Mouse (Mus musculus) testis, adult 2 months (tissue): ENCODE results near the gene Med11. TPM values are rescaled to one million over a fixed set of nuclear protein-coding genes. Genes with fewer than 3 reads are reported as not detected.

ENCODE experiments used
- H3K27ac ChIP-seq: fragments of 200-500 bp; 2 replicates; pipeline ENCODE4 v1.5.1; 2012; ENCODE audit warnings: low read depth, low read length; ENCODE audit not compliant: control insufficient read depth, insufficient read depth
- H3K27me3 ChIP-seq: fragments of 200-500 bp; 2 replicates; pipeline ENCODE4 v1.6.1; 2012; ENCODE audit warnings: mild to moderate bottlenecking, low read length, moderate library complexity; ENCODE audit not compliant: control insufficient read depth, insufficient read depth
- H3K36me3 ChIP-seq: fragments of 200-500 bp; 2 replicates; pipeline ENCODE4 v1.6.1; 2012; ENCODE audit warnings: mild to moderate bottlenecking, low read length; ENCODE audit not compliant: control insufficient read depth, insufficient read depth
- H3K4me1 ChIP-seq: fragments of 200-500 bp; 2 replicates; pipeline ENCODE4 v1.6.1; 2012; ENCODE audit warnings: low read length; ENCODE audit not compliant: control insufficient read depth, insufficient read depth
- H3K4me3 ChIP-seq: fragments of 200-500 bp; 2 replicates; pipeline ENCODE4 v1.5.1; 2012; ENCODE audit warnings: low read depth, mild to moderate bottlenecking, low read length, moderate library complexity, mixed read lengths; ENCODE audit not compliant: control insufficient read depth
- CTCF ChIP-seq: fragments of 200-500 bp; IDR thresholded peaks from 2 replicates; pipeline ENCODE4 v1.5.1; 2012; ENCODE audit warnings: low read depth, mild to moderate bottlenecking, inconsistent platforms, low read length, moderate library complexity; ENCODE audit not compliant: control insufficient read depth, insufficient read depth, insufficient replicate concordance
- POLR2A ChIP-seq: fragments of 200-500 bp; IDR thresholded peaks from 2 replicates; pipeline ENCODE4 v1.6.1; 2012; ENCODE audit warnings: low read depth, mild to moderate bottlenecking, inconsistent platforms, low read length, moderate library complexity; ENCODE audit not compliant: control insufficient read depth
- polyA plus RNA-seq: library from polyadenylated mRNA; depleted of rRNA; stranded (reverse); fragments of >200 nt; gene quantifications from 2 replicates; pipeline ENCODE4 v1.2.3, GENCODE M21; 2012; rRNA removed

Gene Med11
- polyA plus RNA-seq, 1 experiment = 8.3 TPM

DNA sequence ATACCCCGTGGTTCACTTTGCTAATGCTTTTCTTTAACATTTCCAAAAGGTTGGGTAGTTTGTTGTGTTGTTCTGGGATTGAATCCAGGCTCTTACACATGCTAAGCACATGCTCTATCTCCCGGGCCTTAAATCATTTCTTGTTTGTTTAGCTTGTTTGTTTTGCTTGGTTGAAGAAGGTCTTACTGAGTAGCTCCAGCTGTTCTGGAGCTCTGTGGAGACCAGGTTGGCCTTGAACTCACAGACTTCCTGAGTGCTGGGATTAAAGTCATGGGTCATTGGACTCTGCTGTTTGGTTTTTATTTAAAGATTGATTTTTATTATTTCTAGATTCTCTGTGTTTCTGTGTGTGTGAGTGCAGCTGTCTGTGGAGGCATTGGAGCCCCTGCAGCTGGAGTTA is 33.8 kb downstream of the Med11 start:
- no peak overlapping the region for H3K4me3 ChIP-seq
- no peak overlapping the region for H3K27ac ChIP-seq
- no peaks in the 10 kb centered on the region for H3K27me3 ChIP-seq
- no peaks in the 10 kb centered on the region for H3K4me1 ChIP-seq
- H3K36me3 ChIP-seq = no peaks in the 10 kb centered on the region
- TF ChIP-seq POLR2A = no peak
- TF ChIP-seq CTCF = no peak

DNA sequence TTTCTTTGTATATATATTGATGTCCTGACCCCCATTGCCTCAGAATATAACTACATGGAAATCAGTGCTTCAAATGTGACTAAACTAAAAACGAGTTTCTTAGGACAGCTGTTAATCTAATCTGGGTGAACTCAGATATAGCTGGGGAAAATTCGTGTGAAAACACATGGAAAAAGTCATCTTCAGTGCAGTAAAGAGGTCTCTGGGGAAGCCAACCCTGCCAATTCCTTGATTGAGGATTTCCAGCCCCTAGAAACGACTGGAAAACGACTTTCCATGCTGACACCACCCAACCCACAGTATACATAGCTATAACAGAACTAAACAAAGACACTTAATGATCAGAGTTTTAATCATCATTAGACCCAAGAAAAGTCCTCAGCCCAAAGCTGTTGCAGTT is 36.1 kb downstream of the Med11 start:
- Histone ChIP-seq H3K36me3 (no peaks in the 10 kb centered on the region), H3K4me3 (no peak overlapping the region), H3K4me1 (no peaks in the 10 kb centered on the region), H3K27me3 (no peaks in the 10 kb centered on the region), H3K27ac (no peak overlapping the region)
- TF ChIP-seq CTCF (no peak), POLR2A (no peak)

DNA sequence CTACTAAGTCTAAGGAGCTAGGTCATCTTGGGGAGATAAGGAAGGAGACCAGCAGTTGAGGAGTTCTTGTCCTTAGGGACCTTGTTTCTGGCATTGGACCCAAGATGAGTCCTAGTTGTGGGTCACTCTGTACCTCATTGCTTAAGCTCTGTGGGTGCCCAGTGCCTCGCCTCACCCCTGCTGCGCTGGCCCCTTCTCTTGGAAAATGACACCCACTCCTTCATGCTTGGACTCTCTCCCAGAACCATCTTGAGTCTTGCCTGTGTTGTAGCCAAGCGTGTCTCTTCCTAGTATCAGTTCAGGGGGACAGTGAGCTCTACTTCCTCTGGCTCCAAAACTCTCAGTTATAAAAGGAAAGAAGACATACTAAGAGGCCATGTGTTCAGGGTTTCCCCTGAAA is 37.4 kb downstream of the Med11 start:
- H3K36me3 ChIP-seq = no peaks in the 10 kb centered on the region
- no peaks in the 10 kb centered on the region for H3K4me1 ChIP-seq
- no peaks in the 10 kb centered on the region for H3K27me3 ChIP-seq
- no peak overlapping the region for H3K4me3 ChIP-seq
- H3K27ac ChIP-seq = peak overlapping the region; percentile 68
- TF ChIP-seq CTCF (no peak), POLR2A (no peak)

DNA sequence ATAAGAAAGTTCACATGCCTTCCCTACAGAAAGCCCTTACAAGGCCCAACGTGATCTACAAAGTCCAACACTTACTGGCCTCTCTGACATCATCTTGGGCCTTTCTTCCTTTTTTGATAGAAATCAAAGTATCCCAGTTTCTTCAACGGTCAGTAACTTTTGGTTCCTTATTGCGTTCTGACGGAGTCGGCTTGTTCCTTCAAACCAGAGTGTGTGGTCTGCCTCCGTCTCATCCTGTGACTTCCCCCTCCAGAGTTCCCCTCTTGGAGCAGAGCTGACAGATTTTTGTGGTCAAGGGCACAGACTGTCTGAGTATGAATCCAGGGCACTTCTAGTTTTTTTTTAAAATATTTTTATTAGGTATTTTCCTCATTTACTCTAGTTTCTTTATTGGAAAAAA is 38.0 kb downstream of the Med11 start:
- Histone ChIP-seq H3K4me3 (no peak overlapping the region), H3K27ac (peak overlapping the region; percentile 68), H3K36me3 (no peaks in the 10 kb centered on the region), H3K27me3 (no peaks in the 10 kb centered on the region), H3K4me1 (no peaks in the 10 kb centered on the region)
- TF ChIP-seq CTCF (no peak), POLR2A (no peak)

DNA sequence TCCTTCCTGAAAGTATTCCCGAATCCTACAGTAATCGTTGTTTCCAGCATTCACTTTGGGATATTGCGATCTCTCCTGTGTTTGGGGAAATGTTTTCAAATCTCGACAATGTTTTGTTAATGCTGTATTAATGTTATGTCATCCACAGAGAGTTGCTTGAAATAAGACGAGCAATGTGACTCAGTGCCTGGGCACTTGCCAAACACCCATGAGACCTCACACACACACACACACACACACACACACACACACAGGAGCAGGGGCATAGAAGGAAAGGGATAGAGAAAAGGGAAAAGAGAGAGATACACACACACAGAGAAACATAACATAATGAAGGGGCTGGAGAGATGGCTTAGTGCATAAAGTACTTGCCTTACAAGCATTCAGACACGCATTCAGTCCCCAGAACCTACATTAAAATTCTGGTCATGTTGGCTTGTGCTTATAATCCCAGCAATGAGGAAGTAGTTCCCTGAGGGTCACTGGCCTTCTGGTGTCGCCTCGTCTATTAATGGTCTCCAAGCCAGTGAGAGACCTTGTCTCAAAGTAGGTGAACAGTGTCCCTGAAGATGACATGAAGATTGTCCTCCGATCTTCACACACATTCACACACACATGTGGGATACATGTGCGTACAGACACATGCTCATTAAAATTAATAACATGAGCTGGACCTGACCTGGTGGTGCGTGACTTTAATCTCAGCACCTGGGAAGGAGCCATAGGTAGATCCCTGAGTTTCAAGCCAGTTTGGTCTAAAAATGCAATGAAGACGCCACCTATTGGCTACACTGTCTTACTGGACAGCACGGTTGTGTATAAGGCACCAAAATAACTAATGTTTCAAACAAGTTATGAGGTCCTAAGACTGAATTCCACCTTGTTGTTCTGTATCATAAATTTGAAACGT is 48.1 kb downstream of the Med11 start:
- Histone ChIP-seq H3K4me1 (no peaks in the 10 kb centered on the region; the same call in 1 of the 2 replicates), H3K4me3 (no peak overlapping the region), H3K27ac (no peak overlapping the region), H3K27me3 (no peaks in the 10 kb centered on the region), H3K36me3 (no peaks in the 10 kb centered on the region)
- TF ChIP-seq CTCF = no peak
- TF ChIP-seq POLR2A = no peak

DNA sequence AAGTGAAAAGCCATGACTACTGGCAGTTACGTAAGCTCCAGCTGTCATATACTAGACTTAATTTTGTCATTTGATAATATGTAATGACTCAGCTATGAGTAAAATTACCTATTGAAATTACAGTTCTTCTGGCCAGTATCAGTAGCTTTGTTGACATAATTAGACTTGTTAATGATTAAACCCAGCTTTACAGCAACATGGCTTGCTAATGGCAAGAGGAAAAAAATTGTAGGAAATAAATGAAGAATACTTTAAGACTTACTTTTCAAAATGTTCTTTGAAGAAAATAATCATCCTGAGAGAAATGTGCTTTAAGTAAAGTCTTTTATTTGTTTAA is 48.7 kb downstream of the Med11 start:
- H3K27me3 ChIP-seq = no peaks in the 10 kb centered on the region
- peaks cover 3% of the 10 kb centered on the region; the same call in 1 of the 2 replicates for H3K4me1 ChIP-seq
- no peak overlapping the region for H3K27ac ChIP-seq
- H3K36me3 ChIP-seq = no peaks in the 10 kb centered on the region
- TF ChIP-seq POLR2A (no peak), CTCF (no peak)
- H3K4me3 ChIP-seq = no peak overlapping the region

DNA sequence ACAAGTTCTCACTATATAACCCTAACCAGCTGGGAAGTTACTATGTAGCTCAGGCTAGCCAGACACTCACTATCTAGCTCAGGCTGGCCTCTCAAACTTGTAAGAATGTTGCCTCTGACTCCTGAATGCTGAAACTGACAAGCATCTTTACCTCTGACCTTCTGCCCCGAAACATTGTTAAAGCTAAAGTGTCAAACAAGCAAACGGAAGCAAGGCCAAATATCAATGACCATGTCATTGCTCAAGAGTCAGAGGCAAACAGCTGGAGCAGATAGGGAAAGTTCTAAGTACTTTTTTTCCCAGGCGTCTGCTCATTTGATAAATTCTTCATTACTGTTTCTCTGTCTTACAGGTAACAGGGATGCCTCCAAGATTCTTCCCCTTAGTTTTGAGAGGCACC is 50.3 kb downstream of the Med11 start:
- no peaks in the 10 kb centered on the region for H3K36me3 ChIP-seq
- no peak overlapping the region for H3K4me3 ChIP-seq
- H3K27ac ChIP-seq = no peak overlapping the region
- no peaks in the 10 kb centered on the region for H3K27me3 ChIP-seq
- no peak for TF ChIP-seq CTCF
- TF ChIP-seq POLR2A = no peak
- H3K4me1 ChIP-seq = peaks cover 3% of the 10 kb centered on the region; the same call in 1 of the 2 replicates

Other genes starting within 250 kb of the Med11 start
- 2.3 and 3.0 TPM in 2 replicates for gene Slc16a11, start 239.2 kb upstream of the Med11 start, polyA plus RNA-seq
- gene Slc16a13, start 230.9 kb upstream of the Med11 start, polyA plus RNA-seq = 2.2 and 3.3 TPM in 2 replicates
- 1.9 and 2.3 TPM in 2 replicates for gene Bcl6b, start 222.1 kb upstream of the Med11 start, polyA plus RNA-seq
- 26.6 and 27.7 TPM in 2 replicates for gene 0610010K14Rik, start 214.0 kb upstream of the Med11 start, polyA plus RNA-seq
- gene Gm21988, start 212.1 kb upstream of the Med11 start, polyA plus RNA-seq = 3.4 and 3.7 TPM in 2 replicates
- gene Rnasek, start 212.1 kb upstream of the Med11 start, polyA plus RNA-seq = 112 and 119 TPM in 2 replicates
- 4.2 and 4.8 TPM in 2 replicates for gene Alox12, start 196.6 kb upstream of the Med11 start, polyA plus RNA-seq
- 0.12 TPM in 1 of 2 replicates, not detected in the other for gene Alox12e, start 129.3 kb upstream of the Med11 start, polyA plus RNA-seq
- 0.52 and 1.3 TPM in 2 replicates for gene Alox15, start 99.9 kb upstream of the Med11 start, polyA plus RNA-seq
- gene Pelp1, start 41.9 kb upstream of the Med11 start, polyA plus RNA-seq = 36.7 and 38.4 TPM in 2 replicates
- gene Arrb2, start 19.3 kb upstream of the Med11 start, polyA plus RNA-seq = 8.9 and 10.6 TPM in 2 replicates
- 186 and 201 TPM in 2 replicates for gene Zmynd15, start 7.5 kb downstream of the Med11 start, polyA plus RNA-seq
- 3.2 and 3.9 TPM in 2 replicates for gene Cxcl16, start 8.1 kb downstream of the Med11 start, polyA plus RNA-seq
- 1.2 TPM in 2 replicates for gene Tm4sf5, start 53.3 kb downstream of the Med11 start, polyA plus RNA-seq
- 0.30 and 0.36 TPM in 2 replicates for gene Vmo1, start 62.7 kb downstream of the Med11 start, polyA plus RNA-seq
- not detected in 2 replicates for gene Gltpd2, start 67.3 kb downstream of the Med11 start, polyA plus RNA-seq
- gene Psmb6, start 73.4 kb downstream of the Med11 start, polyA plus RNA-seq = 385 and 389 TPM in 2 replicates
- gene Gm40193, start 81.0 kb downstream of the Med11 start, polyA plus RNA-seq = not detected in 2 replicates
- 1.2 and 2.0 TPM in 2 replicates for gene Pld2, start 88.1 kb downstream of the Med11 start, polyA plus RNA-seq
- gene Mink1, start 111.0 kb downstream of the Med11 start, polyA plus RNA-seq = 18.4 and 23.0 TPM in 2 replicates
- gene 4930544D05Rik, start 163.9 kb downstream of the Med11 start, polyA plus RNA-seq = 770 and 775 TPM in 2 replicates
- 241 and 243 TPM in 2 replicates for gene Chrne, start 167.3 kb downstream of the Med11 start, polyA plus RNA-seq
- 0.13 and 0.19 TPM in 2 replicates for gene Gp1ba, start 187.2 kb downstream of the Med11 start, polyA plus RNA-seq
- gene Rnf167, start 195.3 kb downstream of the Med11 start, polyA plus RNA-seq = 77.6 and 77.8 TPM in 2 replicates
- gene Slc25a11, start 195.6 kb downstream of the Med11 start, polyA plus RNA-seq = 27.2 and 29.4 TPM in 2 replicates
- gene Pfn1, start 202.7 kb downstream of the Med11 start, polyA plus RNA-seq = 113 and 158 TPM in 2 replicates
- 85.9 and 101 TPM in 2 replicates for gene Eno3, start 205.3 kb downstream of the Med11 start, polyA plus RNA-seq
- 44.5 and 47.9 TPM in 2 replicates for gene Spag7, start 217.5 kb downstream of the Med11 start, polyA plus RNA-seq
- 10.3 and 10.6 TPM in 2 replicates for gene Camta2, start 236.2 kb downstream of the Med11 start, polyA plus RNA-seq
- gene Inca1, start 248.2 kb downstream of the Med11 start, polyA plus RNA-seq = 19.6 and 21.0 TPM in 2 replicates
- 5.7 and 6.6 TPM in 2 replicates for gene Kif1c, start 248.6 kb downstream of the Med11 start, polyA plus RNA-seq